10 mouse cellular contexts compared by ENCODE assay signal in genomic region chr10:92009551-92009950, GRCm38 (mm10).
DNase-seq lines count a peak whose midpoint lies in the region; ATAC-seq and TF ChIP-seq lines count a peak whose summit lies in the region.
"Had no signal": no experiment of that assay in that cellular context is flagged by ENCODE, and none has a peak within 500 bp of the region (broad histone marks: within the 10 kb centered on the region; RNA-seq: fewer than 3 reads in every experiment).

No protein-coding gene starts in this region.

- H3K9me3 ChIP-seq in forebrain, embryonic 12.5 days: no peaks in the 10 kb centered on the region
- H3K9me3 ChIP-seq in hindbrain, embryonic 14.5 days (ENCODE audit: control insufficient read depth, low read length): no peaks in the 10 kb centered on the region
- H3K9me3 ChIP-seq in midbrain, postnatal 0 days (ENCODE audit: low read length): no peaks in the 10 kb centered on the region
- H3K9me3 ChIP-seq: liver, embryonic 13.5 days had no signal

- ATAC-seq in forebrain, embryonic 12.5 days (ENCODE audit: low FRiP score): peak; percentile 63; the same call in 1 of the 2 replicates
- peak; percentile 43; the same call in 1 of the 2 replicates for ATAC-seq in hindbrain, embryonic 14.5 days (ENCODE audit: low FRiP score)
- ATAC-seq in midbrain, postnatal 0 days (ENCODE audit: low FRiP score): peak; percentile 62; the same call in 1 of the 2 replicates

- H3K4me3 ChIP-seq in layer of hippocampus, adult 2 months: no peak overlapping the region
- H3K4me3 ChIP-seq in forebrain, embryonic 12.5 days (replicated peaks): no peak overlapping the region
- H3K4me3 ChIP-seq in hindbrain, embryonic 14.5 days (replicated peaks; ENCODE audit: low read length): no peak overlapping the region
- H3K4me3 ChIP-seq in midbrain, postnatal 0 days (ENCODE audit: low read depth, low read length): no peak overlapping the region
- H3K4me3 ChIP-seq: liver, embryonic 13.5 days had no signal

- peak overlapping the region; percentile 4; the same call in 1 of the 2 replicates for H3K27ac ChIP-seq in layer of hippocampus, adult 2 months
- H3K27ac ChIP-seq in forebrain, embryonic 12.5 days: 0 out of 2 replicates have a peak overlapping the region, but pooled peaks have one; percentile 0
- 0 out of 2 replicates have a peak overlapping the region, but pooled peaks have one; percentile 1 for H3K27ac ChIP-seq in hindbrain, embryonic 14.5 days
- peak overlapping the region; percentile 64 for H3K27ac ChIP-seq in midbrain, postnatal 0 days (ENCODE audit: low read depth, low read length)
- H3K27ac ChIP-seq: liver, embryonic 13.5 days had no signal

- no peak for DNase-seq in layer of hippocampus, adult 2 months (ENCODE audit: low spot score in 2 of 2)
- no peak for DNase-seq in layer of hippocampus, adult 9-10 months (ENCODE audit: low spot score)
- DNase-seq in hindbrain, embryonic 14.5 days (ENCODE audit: low spot score): peak; percentile 53
- peak; percentile 45 for DNase-seq in midbrain, postnatal 0 days (ENCODE audit: low spot score)
- DNase-seq in c-Kit-positive CD71-positive TER-119-positive erythroid progenitor cells, embryonic 14.5 days (ENCODE audit: low spot score): no peak
- DNase-seq in cerebellum, adult 18-20 months: no peak
- DNase-seq: heart, postnatal 36 days; liver, embryonic 13.5 days; lung, postnatal 14 days had no signal

- no peak overlapping the region for H3K9ac ChIP-seq in forebrain, embryonic 12.5 days
- H3K9ac ChIP-seq in hindbrain, embryonic 14.5 days: no peak overlapping the region
- no peak overlapping the region for H3K9ac ChIP-seq in midbrain, postnatal 0 days (replicated peaks; ENCODE audit: low read length, poor library complexity, severe bottlenecking)
- H3K9ac ChIP-seq: liver, embryonic 13.5 days had no signal

- TF ChIP-seq CTCF in layer of hippocampus, adult 2 months (conservative IDR thresholded peaks at IDR 0.05): no peak
- TF ChIP-seq CTCF in midbrain, postnatal 0 days (IDR thresholded peaks at IDR 0.05): no peak

- 15% methylated on average over 10 of the region's 10 CpGs for WGBS in forebrain, embryonic 12.5 days
- 28% methylated on average over 10 of the region's 10 CpGs for WGBS in hindbrain, embryonic 14.5 days
- WGBS in midbrain, postnatal 0 days: 20% methylated on average over 10 of the region's 10 CpGs

- no peaks in the 10 kb centered on the region for H3K36me3 ChIP-seq in forebrain, embryonic 12.5 days (replicated peaks)
- no peaks in the 10 kb centered on the region for H3K36me3 ChIP-seq in hindbrain, embryonic 14.5 days (replicated peaks; ENCODE audit: control insufficient read depth, insufficient read depth)
- no peaks in the 10 kb centered on the region for H3K36me3 ChIP-seq in midbrain, postnatal 0 days (ENCODE audit: insufficient read depth, low read length)
- H3K36me3 ChIP-seq: liver, embryonic 13.5 days had no signal

- H3K27me3 ChIP-seq in forebrain, embryonic 12.5 days: no peaks in the 10 kb centered on the region
- no peaks in the 10 kb centered on the region for H3K27me3 ChIP-seq in hindbrain, embryonic 14.5 days (ENCODE audit: control insufficient read depth, insufficient read depth, low read length)
- no peaks in the 10 kb centered on the region for H3K27me3 ChIP-seq in midbrain, postnatal 0 days (ENCODE audit: insufficient read depth, low read length)
- H3K27me3 ChIP-seq: liver, embryonic 13.5 days had no signal

- H3K4me2 ChIP-seq in forebrain, embryonic 12.5 days: peak overlapping the region; percentile 11; the same call in 1 of the 2 replicates
- no peak overlapping the region for H3K4me2 ChIP-seq in hindbrain, embryonic 14.5 days (replicated peaks)
- peak overlapping the region; percentile 4; the same call in 1 of the 2 replicates for H3K4me2 ChIP-seq in midbrain, postnatal 0 days (ENCODE audit: low read depth, low read length, poor library complexity, severe bottlenecking)
- H3K4me2 ChIP-seq: liver, embryonic 13.5 days had no signal

- peaks cover 16% of the 10 kb centered on the region for H3K4me1 ChIP-seq in forebrain, embryonic 12.5 days
- peaks cover 10% of the 10 kb centered on the region; the same call in 1 of the 2 replicates for H3K4me1 ChIP-seq in hindbrain, embryonic 14.5 days (replicated peaks; ENCODE audit: control insufficient read depth, insufficient read depth, low read length)
- 0 out of 2 replicates have a peak, but pooled peaks cover 6% of the 10 kb centered on the region for H3K4me1 ChIP-seq in midbrain, postnatal 0 days (ENCODE audit: insufficient read depth, low read length)
- H3K4me1 ChIP-seq: liver, embryonic 13.5 days had no signal

Comparison
In these comparisons a context has a peak if more than half of its experiments do, and no peak if none do; other contexts are left out.
1. DNase-seq: peak in hindbrain, embryonic 14.5 days (single experiment) and midbrain, postnatal 0 days (single experiment); none in layer of hippocampus, adult 2 months (0 of 2), layer of hippocampus, adult 9-10 months (single experiment), c-Kit-positive CD71-positive TER-119-positive erythroid progenitor cells, embryonic 14.5 days (single experiment) and cerebellum, adult 18-20 months (0 of 2).
2. H3K27ac ChIP-seq: peak in every context shown above with its lines; median percentile 64 in midbrain, postnatal 0 days; 4 in layer of hippocampus, adult 2 months; 1 in hindbrain, embryonic 14.5 days; 0 in forebrain, embryonic 12.5 days.
3. Peak in every context shown above with its lines, with median percentiles within 50 percentile points of each other: ATAC-seq.